Mouse (Mus musculus) urinary bladder, postnatal 10 days (tissue): ENCODE results near the gene Olfr90.
"Not testable (repeated sequence)": the region's sequence is repeated elsewhere in the genome, so short reads cannot be mapped to it uniquely, and the experiment has no call there.

Experiments used
- DNase-seq: peaks from one replicate; pipeline ENCODE4 v3.0.0; 2022; ENCODE audit warnings: low spot score

Gene Olfr90

DNA sequence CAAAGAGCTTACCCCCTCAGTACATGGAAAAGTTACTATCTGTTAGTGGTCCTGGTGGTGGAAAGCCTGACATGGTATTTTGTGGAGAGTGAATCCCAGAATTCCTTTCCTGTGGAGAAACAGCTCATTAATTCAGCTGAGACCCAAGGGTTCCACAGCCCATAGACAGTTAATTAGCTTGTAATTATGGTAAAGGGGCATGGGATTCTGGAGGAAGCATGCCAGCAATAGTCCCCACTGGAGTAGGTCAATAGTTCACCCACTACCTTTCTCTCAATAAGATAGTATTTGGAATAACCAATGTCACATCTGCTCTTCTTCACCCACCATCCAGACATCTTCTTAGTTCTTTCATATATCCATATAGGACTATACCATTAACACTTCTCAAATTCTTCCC lies at the start of gene Olfr90:
TSS of gene Olfr90 (minus strand) at position 101 of the 400 bp plus-strand sequence.
- DNase-seq, result no peak

DNA sequence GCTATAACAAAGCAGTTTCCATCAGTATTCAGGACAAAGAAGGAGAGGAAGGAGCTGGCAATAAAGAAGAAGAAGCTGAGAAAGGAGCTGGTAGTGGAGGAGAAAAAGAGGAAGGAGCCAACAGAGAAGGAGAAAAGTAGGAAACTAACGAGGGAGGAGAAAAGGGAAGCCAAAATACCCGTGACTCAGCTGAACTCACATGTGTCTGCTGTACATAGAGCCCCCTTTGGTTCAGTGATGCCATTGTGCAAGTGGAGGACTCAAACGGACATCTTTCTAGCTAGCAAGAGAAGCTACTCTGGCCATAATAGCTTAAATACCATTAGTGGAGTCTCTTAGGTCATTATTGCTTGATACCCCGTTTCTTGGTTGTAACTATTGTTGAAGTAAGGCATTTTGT lies 43.1 kb upstream of the Olfr90 start:
- not testable (repeated sequence) for DNase-seq

DNA sequence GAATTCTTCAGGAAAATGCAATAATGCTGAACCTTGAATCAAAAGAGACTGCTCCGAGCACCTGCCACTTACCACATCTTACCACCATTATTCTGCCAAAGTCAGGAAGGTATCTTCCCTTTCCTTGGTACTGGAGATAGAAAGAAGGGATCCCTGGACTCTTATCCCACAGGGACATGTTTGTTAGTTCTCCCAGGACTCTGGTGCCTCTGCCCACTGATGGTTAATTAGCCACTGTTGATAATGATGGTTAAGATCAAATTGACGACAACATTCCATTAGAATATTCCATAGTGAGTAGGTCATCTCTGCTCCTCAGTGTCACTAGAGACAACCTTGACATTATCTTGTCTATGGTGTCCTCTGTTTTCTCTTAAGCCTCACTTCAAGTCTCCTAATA lies 31.7 kb upstream of the Olfr90 start, which contains the start of gene Olfr92:
TSS of gene Olfr92 (minus strand) at position 101 of the 400 bp plus-strand sequence.
- no peak for DNase-seq

DNA sequence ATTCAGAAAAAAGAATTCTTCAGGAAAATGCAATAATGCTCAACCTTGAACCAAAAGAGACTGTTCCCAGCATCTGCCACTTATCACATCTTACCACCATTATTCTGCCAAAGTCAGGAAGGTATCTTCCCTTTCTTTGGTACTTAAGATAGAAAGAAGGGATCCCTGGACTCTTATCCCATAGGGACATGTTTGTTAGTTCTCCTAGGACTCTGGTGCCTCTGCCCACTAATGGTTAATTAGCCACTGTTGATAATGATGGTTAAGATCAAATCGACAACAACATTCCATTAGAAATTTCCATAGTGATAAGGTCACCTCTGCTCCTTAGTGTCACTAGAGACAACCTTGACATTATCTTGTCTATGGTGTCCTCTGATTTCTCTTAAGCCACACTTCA lies 9.9 kb upstream of the Olfr90 start, which contains the start of gene Olfr91:
TSS of gene Olfr91 (minus strand) at position 101 of the 400 bp plus-strand sequence.
- no peak for DNase-seq

DNA sequence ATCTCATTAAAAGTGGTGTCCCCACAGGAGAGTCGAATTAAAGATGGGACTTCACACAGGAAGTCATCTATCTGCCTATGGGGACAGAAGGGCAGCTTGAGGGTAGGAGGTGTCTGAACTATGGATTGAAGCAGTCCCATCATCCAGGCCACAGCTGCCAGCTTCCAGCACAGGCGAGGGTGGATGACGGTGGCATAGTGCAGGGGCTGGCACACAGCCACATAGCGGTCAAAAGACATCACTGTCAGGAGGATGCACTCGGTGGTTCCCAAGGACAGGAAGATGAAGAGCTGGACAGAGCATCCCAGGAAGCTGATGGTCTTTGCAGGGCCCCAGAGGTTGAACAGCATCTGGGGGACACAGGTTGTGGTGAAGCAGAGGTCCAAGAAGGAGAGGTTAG lies 5.0 kb upstream of the Olfr90 start:
- no peak for DNase-seq

DNA sequence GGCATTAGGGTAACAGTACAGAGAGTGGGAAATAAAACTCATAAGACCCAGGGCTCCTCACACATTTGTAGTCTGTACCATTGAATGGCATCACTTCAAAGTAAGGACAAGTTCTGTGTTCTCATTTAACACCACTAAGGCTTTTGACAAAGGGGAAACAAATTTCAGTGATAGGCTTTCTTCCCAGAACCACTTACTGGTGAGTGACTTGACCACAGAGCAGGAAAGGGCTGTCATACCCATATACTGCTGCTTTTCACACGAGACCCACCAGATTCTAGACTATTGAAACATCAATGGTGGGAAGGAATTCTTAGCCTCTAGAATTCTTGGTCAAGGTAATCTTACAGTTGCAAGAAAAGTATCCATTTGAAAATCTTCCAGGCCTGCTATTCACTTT lies 3.9 kb upstream of the Olfr90 start:
- no peak for DNase-seq

DNA sequence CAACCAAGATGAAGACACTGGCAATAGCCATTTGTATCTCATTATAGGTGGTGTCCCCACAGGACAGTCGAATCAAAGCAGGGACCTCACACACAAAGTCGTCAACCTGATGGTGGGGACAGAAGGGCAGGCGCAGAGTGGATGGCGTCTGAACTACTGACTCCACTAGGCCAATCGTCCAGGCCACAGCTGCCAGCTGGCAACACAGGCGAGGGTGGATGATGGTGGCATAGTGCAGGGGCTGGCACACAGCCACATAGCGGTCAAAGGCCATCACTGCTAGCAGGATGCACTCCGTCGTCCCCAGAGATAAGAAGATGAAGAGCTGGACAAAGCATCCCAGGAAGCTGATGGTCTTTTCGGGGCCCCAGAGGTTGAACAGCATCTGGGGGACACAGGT lies 2.8 kb downstream of the Olfr90 start:
- DNase-seq, result no peak

DNA sequence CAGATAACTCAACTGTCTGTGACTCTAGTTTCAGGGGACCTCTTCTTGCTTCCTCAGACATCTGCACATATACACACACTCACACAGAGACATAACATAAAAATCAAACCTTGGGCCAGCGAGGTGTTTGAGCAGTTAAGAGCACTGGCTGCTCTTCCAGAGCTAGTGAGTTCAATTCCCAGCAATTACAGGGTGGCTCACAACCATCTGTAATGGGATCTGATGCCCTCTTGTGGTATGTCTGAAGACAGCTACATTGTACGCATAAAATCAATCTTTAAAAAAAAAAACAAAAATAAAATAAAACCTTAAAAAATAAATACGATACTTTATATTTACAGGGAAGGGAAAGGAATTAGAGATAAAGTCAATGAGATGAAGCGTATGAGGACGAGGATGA lies 3.7 kb downstream of the Olfr90 start:
- DNase-seq, result no peak

DNA sequence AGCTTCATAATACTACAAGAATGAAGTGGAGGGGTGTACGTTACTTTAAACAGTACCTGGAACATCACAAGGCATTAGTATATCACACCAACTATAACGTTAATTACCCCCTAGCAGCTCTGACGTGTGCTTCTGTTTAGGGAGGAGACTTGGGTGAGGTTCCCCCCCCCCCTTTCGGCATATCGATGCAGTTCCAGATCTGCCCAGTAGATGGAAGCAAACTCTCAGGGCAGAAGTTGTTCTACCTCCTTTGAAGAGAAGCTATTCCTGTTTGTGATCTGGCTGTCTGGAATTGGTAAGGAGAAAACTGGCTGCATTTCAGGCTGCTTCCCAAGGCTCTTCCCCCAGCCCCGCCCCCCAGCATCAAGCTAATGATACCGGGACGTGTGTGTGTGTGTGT lies 5.0 kb downstream of the Olfr90 start:
- no peak for DNase-seq

DNA sequence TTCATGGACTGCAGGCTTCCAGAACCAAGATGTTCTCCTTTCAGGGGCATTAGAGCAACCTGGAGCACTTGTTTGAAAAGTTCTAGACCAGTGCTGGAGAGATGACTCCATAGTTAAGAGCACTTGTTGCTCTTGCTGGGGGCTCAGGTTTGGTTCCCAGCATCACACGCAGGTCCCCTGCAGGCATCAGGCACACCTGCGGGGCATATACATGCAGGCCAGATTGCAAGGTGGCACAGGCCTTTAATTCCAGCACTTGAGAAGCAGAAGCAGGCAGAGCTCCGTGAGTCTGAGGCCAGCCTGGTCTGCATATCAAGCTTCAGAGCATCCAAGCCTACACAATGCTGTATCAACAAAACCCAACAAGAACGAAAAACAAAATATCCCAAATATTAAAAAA lies 6.6 kb downstream of the Olfr90 start:
- no peak for DNase-seq

DNA sequence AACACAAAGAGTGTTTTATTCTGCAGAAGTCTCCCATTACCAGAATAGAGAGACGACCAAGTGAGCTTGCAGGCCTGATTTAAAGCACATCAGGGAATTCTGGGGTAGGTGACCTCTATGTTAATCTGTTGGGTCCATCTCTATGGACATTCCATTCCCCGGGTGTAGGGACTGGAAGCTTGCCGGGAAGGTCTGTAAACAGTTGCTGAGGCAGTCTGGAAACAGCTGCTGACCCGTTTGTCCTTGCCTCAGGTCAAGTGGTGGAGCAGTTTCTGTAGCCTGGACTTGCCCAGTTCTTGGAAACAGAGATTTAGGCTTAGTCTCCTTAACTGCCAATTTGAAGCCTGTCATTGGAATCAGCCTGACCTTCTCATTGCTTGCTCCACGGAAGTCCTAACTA lies 8.2 kb downstream of the Olfr90 start:
- no peak for DNase-seq

DNA sequence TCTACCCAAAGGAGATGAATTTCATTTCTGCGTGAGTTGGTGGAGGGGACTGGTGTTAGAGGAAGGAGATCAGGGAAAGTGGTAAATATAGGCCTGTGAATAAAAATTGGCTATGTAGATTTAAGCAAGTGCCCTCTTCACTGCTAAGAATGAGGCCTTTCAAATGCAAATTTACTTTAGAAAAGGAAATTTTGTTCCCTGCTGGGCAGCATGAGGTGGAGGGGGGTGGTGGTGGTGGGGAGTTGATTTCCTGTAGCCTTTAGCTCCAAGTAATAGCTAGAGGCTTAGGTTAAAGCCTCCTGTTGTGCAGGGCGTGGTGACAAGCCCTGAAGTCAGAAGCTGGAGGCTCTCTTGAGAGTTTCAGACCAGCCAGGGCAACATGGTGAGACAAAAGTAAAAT lies 9.3 kb downstream of the Olfr90 start:
- DNase-seq, result no peak

DNA sequence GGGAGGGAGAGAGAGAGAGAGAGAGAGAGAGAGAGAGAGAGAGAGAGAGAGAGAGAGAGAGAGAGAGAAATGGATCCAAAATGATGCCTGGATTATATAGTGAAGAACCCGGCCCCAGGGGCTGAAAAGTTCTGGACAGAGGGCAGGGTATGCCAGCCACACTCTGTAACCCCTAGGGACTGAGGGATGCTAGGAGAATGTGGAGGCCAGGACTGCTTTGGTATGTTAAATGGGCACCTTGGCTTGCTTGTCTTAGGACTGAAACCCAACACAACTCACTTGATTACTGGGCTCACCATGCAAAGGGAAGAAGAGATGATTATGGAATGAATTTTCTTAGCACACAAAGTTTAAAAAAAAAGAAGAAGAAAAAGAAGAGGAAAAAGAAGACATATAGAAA lies 10.1 kb downstream of the Olfr90 start:
- no peak for DNase-seq

DNA sequence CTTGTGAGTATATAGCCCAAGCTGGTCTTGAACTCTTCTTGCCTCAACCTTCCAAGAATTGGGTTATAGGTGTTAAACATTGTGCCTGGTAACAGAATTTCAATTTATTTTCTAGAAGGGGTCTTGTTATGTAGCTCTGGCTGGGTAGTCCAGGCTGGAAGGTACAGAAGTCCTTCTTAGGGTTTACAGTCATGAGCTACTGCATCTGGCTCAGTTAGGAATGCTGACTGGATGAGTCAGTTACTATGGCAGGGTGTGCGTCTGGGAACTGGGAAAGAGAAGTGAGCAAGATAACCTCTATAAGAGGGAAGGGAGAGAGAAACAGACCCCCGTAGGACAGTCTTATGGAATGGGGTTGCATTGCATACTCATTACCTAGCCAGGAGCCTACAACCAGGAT lies 12.5 kb downstream of the Olfr90 start:
- no peak for DNase-seq

DNA sequence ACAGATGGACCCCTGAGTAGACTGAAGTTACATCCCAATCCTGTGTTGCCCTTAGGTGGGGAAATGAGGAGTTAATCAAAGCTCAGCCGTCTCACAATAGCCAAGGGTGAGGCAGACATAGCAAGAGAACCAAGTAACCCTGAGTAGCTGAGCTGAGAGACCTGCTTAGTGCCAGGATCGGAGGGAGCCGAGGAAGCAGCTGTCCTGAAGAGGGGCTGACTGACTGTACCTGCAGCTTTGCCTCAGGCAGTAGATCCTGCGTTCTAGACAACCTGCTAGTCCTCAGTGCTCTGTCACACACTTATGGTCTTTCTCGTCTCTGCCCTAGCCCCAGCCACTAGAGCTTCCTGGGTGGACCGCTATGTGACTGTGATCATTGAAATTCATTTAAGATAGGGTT lies 13.1 kb downstream of the Olfr90 start:
- no peak for DNase-seq

DNA sequence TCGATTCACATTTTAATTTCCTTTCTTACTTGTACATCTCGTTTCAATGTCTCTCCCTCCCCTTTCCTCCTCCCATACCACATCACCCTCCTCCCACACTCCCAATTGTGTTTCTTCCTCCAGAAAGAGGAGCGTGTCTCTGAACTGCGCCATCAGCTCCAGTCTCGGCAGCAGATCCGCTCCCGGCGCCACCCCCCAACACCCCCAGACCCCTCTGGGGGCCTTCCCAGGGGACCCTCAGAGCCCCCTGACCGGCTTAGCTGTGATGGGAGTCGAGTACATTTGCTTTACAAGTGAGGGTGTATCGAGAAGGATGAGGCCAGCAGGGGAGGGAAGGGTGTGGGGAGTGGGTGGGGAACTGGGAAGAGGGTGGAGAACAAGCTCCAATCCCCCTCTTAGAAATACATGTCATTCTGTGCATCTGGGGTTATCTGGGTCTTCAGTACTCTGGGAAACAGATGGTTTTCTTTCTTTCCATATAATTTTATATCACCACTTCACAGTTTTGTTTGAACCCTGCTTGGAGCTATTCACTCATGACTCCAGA lies 15.5 kb downstream of the Olfr90 start:
- no peak for DNase-seq

DNA sequence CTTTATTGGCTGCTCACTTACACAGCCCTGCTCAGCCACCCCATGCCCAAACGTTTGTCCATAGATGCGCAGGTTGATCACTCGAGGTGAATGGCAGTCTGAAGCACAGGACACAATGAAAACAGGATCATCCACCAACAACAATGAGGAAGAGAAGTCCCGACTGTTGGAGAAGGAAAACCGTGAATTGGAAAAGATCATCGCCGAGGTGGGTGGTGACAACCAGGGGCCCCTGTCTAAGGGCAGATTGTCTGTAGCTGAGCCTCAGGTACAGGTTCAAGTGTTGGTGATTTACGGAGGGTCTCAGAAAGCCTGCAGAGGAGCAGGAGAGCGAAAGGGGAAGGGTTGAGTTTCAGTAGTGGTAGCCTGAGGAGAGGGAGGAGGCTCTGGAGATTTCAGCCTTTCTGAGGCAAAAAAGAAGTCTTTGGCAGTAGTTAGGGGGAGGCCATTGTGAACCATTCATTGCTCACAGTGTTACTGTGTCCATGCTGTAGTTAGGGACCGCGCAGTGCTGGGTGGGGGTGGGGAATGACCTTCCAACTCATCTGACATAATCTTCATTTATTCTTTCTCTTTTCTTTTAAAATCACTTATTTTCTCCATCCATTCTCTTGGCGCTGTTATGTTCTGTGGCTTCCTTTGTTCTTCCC lies 16.1 kb downstream of the Olfr90 start:
- no peak for DNase-seq

DNA sequence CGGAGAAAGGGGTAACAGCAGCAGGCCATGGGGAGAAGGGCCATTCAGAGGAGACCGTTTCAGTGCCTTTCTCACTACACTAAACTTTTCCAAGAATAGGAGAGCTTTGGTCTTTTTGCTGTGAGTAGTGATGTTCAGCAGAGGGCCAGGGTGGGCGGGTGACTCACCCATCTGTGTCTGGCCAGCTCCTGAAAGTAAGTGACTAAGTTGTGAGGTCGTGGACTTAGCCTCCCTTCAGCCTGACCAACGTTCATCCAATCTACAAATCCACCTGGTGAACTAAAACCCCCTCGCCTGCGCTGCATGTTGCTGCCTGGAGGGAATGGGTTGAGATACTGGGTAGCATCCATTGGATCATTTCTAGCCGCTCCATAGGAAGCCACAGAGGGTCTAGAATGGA lies 18.2 kb downstream of the Olfr90 start:
- DNase-seq, result no peak

DNA sequence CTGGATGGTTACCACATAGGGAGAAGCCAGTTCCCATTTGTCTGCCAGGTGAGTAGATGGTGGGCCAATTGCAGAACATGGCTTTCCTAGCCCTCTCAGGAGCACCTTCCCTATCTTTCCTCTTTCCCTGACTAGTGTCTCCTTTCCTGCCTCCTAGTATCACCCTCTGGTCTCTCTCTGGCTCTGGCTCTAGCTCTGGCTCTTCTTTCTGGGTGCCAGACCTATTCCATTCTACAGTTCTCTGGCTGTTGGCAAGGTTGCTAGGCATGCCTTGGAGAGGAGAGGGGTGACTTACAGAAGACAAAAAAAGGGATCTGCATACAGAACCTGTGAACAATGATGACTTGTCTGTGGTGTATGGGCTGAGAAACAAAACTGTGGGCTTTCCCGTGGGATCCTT lies 20.4 kb downstream of the Olfr90 start:
- no peak for DNase-seq

DNA sequence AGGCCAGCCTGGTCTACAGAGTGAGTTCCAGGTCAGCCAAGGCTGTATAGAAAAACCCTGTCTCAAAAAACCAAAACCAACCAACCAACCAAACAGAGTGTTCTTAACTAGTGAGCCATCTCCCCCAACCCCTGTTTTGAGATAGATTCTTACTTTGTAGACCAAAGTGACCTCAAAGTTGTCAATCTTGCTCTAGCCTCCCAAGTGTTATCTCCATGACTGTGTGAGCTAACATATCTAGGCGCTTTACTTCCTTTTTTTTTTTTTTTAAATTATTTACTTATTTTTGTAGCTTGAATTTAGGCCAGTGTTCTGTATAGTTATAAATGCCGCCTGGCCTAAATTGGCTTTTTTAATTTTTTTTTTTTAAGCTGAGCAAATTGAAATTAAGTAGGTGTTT lies 22.3 kb downstream of the Olfr90 start:
- DNase-seq, result no peak

DNA sequence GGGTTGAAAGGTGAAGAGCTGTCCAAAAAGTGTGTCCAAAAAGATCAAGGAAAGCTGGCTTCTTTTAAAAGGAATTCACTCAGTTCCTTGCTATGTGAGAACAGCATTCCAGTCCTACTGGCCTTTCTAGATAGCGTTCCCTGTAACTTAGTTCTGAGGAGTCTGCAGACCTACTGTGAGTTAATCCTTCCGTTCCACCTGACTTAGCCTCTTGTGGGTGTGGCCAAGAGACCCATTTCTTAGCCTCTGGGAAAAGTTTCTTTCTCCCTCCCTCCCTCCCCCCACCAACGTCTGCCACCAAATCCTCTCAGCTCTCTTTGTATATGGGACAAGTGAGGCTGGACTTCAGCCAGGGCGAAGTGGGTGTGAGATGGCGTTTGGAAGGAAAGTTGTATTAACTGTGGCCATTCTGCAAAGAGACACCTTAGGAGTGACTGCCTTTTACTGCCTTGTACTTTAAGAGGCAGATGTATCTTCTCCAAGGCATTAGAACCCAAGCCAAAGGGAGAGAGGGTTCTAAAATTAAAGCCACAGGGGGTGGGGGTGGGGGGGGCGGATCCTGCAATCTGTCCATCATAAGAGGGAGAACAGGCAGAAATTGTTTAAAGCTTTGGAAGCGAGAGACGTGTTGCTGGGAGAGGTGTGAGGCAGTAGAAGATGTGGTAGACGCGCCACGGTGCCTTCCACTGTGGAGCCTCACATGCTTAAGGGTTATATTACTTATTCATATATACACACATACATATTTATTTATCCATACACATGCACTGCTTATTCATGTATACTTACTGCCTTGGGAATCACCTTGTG lies 24.4 kb downstream of the Olfr90 start:
- DNase-seq, result no peak

DNA sequence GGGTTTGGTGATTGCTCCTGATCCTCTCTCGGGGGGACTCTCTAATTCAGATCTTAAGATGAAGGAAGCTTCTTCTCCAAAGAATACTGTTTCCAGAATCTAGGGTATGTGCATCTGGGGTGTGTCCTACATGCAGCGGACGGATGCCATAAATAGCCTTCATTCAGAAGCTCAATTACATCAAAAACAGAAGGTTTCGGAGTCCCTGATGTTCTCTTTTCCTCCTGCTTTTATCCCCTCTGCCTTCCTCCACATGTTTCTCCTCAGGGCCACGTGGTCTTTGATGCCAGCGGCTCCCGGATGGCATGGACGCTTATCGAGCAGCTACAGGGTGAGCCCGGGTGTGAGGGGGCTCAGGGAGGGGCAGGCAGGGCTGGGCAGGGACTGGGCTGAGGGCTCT lies 25.2 kb downstream of the Olfr90 start:
- no peak for DNase-seq

DNA sequence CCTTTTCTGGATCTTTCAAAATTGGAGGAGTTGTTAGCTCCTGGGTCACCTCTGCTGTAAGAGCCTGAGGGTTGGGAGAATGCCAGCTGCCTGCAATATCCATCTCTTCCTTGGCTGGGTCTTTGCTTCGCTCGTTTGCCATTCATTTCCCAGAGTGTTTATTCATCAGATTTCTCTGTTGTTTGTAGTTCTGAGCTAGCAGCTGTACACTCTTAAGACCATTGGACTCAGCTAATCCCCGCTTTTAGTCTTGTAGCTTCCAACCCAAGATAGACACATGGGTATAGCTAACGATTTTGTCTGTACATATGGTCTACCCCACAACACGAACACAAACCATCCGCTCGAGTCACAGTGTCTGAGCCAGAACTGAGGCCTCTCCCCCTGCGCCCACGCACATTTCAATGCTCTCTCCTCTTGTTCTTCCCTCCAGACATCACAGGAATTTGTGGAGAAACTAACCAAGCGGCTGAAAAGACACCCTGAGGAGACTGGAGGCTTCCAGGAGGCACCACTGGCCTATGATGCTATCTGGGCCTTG lies 26.1 kb downstream of the Olfr90 start:
- DNase-seq, result no peak
